Mouse (Mus musculus) liver, embryonic 11.5 days (tissue): ENCODE measurements around the gene Kmt2b. TPM values are rescaled to one million over a fixed set of nuclear protein-coding genes. Genes with fewer than 3 reads are reported as not detected.

Source experiments
- ATAC-seq: fragments of 200-750 bp; cut with Nextera tagmentation; replicated peaks from 2 replicates; pipeline ENCODE4 v1.8.0; 2017; ENCODE audit warnings: moderate number of reproducible peaks, mild to moderate bottlenecking, moderate TSS enrichment, moderate library complexity; ENCODE audit not compliant: low FRiP score
- DNase-seq: peaks from one replicate; pipeline ENCODE4 v3.0.0-alpha.2; 2017; ENCODE audit warnings: low spot score
- H3K27ac ChIP-seq: fragments of 300-500 bp; sonication (generic); 2 replicates; pipeline ENCODE4 v1.5.1; 2014; ENCODE audit warnings: mild to moderate bottlenecking, low read depth, low read length, control low read depth
- H3K27me3 ChIP-seq: fragments of 300-500 bp; sonication (generic); replicated peaks from 2 replicates; pipeline ENCODE4 v1.6.1; 2014; ENCODE audit warnings: low read length, mixed read lengths; ENCODE audit not compliant: control insufficient read depth, insufficient read depth
- H3K36me3 ChIP-seq: fragments of 300-500 bp; sonication (generic); 2 replicates; pipeline ENCODE4 v1.6.1; 2014; ENCODE audit warnings: mild to moderate bottlenecking, low read length, moderate library complexity, mixed read lengths; ENCODE audit not compliant: control insufficient read depth, insufficient read depth
- H3K4me1 ChIP-seq: fragments of 300-500 bp; sonication (generic); replicated peaks from 2 replicates; pipeline ENCODE4 v1.6.1; 2014; ENCODE audit warnings: low read length, mixed read lengths; ENCODE audit not compliant: control insufficient read depth, insufficient read depth
- H3K4me2 ChIP-seq: fragments of 300-500 bp; sonication (generic); 2 replicates; pipeline ENCODE4 v1.6.1; 2014; ENCODE audit warnings: mild to moderate bottlenecking, control low read depth, moderate library complexity
- H3K4me3 ChIP-seq: fragments of 300-500 bp; sonication (generic); 2 replicates; pipeline ENCODE4 v1.5.1; 2014; ENCODE audit warnings: low read depth, low read length, control low read depth
- H3K9ac ChIP-seq: fragments of 300-500 bp; sonication (generic); 2 replicates; pipeline ENCODE4 v1.6.1; 2014; ENCODE audit warnings: low read depth, low read length, control low read depth
- H3K9me3 ChIP-seq: fragments of 300-500 bp; sonication (generic); 2 replicates; pipeline ENCODE4 v1.6.1; 2016; ENCODE audit warnings: low read length, inconsistent platforms, mixed read lengths; ENCODE audit not compliant: control insufficient read depth
- WGBS: fragments of 180-500 bp; shearing (Covaris S2); extraction: QIAGEN DNeasy Blood & Tissue Kit; methylation state at CpG from one replicate; pipeline ENCODE4 v1.1.7; 2014; 5-methylcytosine and 5-hydroxymethylcytosine counted together
- microRNA-seq: library from miRNA; unstranded; fragments of <30 nt; microRNA quantifications from one replicate; pipeline ENCODE4, GENCODE M21; 2017; ENCODE audit warnings: borderline number of aligned reads
- polyA plus RNA-seq: library from polyadenylated mRNA; unstranded; fragments of >200 nt; fragmentation: Nextera tagmentation; extraction: Ambion mirVana; gene quantifications from 2 replicates; pipeline ENCODE4 v1.2.1, GENCODE M21; 2014

Gene Kmt2b
- polyA plus RNA-seq, 1 experiment from 2014 or later: 11.4 TPM

DNA sequence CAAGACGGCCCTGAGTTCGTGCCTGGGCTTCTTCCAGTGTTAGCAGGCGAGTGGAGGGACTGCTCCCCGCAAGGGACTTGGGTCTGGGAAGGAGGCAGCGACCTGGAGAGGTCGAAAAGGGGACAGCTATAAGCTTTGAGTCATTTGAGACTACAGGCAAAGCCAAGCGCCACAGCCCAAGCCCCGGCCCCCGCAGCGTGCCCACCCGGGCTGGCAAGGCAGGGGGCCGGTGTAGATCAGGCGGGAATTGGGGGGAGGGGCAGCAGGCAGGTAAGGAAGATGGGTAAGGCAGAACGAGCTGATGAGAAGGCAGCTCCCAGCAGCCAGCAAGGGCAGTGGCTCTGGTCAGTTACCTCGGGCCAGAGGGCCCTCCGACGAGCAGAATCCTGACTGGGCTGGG, 62.1 kb downstream of the Kmt2b start:
- no peak overlapping the region for H3K4me3 ChIP-seq
- DNase-seq (no peak), ATAC-seq (no peak)
- 42% methylated on average over 17 of the region's 17 CpGs for WGBS
- H3K27me3 ChIP-seq: no peaks in the 10 kb centered on the region
- peaks cover 17% of the 10 kb centered on the region for H3K36me3 ChIP-seq
- peaks cover 3% of the 10 kb centered on the region; the same call in 1 of the 2 replicates for H3K4me1 ChIP-seq
- no peaks in the 10 kb centered on the region for H3K9me3 ChIP-seq
- H3K9ac ChIP-seq: no peak overlapping the region
- no peak overlapping the region for H3K27ac ChIP-seq
- H3K4me2 ChIP-seq: no peak overlapping the region; the same call in 1 of the 2 replicates

DNA sequence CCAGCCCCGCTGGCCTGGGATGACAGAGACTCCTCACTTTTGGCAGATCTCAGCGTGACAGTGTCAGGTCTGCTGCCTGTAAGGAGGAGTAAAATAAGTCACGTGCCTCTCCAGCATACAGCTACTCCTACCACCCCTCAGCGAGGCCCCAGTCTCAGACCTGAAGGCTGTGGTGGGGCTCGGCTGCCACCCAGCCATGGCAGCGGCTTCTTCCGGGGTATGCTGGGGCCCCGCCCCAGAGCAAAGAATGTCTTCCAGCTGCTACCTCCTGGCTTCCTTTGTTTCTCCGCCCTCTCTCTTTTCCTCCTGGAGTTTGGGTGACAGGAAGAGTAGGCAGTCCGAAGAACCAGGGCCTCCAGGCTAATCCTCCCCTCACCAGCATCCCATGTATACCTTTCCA, 62.6 kb downstream of the Kmt2b start:
- H3K27me3 ChIP-seq: no peaks in the 10 kb centered on the region
- H3K4me1 ChIP-seq: peaks cover 3% of the 10 kb centered on the region; the same call in 1 of the 2 replicates
- DNase-seq: no peak
- ATAC-seq: no peak
- H3K27ac ChIP-seq: no peak overlapping the region
- H3K9me3 ChIP-seq: no peaks in the 10 kb centered on the region
- WGBS: 50% methylated on average over 10 of the region's 10 CpGs
- H3K9ac ChIP-seq: no peak overlapping the region
- H3K36me3 ChIP-seq: peaks cover 17% of the 10 kb centered on the region
- no peak overlapping the region; the same call in 1 of the 2 replicates for H3K4me2 ChIP-seq
- H3K4me3 ChIP-seq: no peak overlapping the region

- H3K27me3 ChIP-seq: no peaks in the 10 kb centered on the region
- 80% methylated on average over 6 of the region's 6 CpGs for WGBS
- H3K36me3 ChIP-seq: peaks cover 9% of the 10 kb centered on the region
- no peak overlapping the region for H3K4me3 ChIP-seq
- DNase-seq (no peak), ATAC-seq (no peak)
- no peak overlapping the region for H3K27ac ChIP-seq
- H3K9me3 ChIP-seq: no peaks in the 10 kb centered on the region
- H3K4me1 ChIP-seq: peaks cover 3% of the 10 kb centered on the region; the same call in 1 of the 2 replicates
- H3K4me2 ChIP-seq: no peak overlapping the region
- no peak overlapping the region for H3K9ac ChIP-seq
Measured at GRCm38 (mm10) chr7:30524487-30524886, 64.0 kb downstream of the Kmt2b start.

DNA sequence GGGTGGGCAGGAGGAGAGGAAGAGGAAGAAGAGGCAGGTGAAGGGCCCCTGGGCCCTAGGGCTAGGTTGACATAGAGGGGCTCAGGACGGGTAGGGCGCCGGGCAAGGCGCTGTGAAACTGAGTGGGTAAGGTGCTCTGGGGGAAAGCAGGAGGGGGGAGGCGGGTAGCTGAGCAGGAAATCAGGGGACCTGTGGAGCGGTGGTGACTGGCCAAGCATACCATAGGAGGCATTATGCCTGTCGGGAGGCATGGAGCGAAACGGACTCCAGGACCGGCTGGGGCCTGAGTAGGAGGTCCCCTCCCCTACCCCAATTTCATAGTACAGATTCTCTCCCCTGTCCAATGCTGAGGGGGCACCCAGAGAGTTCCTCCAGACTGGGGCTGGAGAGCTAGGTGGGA, 65.7 kb downstream of the Kmt2b start:
- H3K27me3 ChIP-seq: no peaks in the 10 kb centered on the region
- WGBS: 83% methylated on average over 10 of the region's 10 CpGs

GRCm38 (mm10) chr7:30520856-30521255, 67.7 kb downstream of the Kmt2b start:
- Histone ChIP-seq H3K36me3 (peaks cover 4% of the 10 kb centered on the region; the same call in 1 of the 2 replicates), H3K27me3 (no peaks in the 10 kb centered on the region), H3K9ac (no peak overlapping the region), H3K9me3 (no peaks in the 10 kb centered on the region), H3K4me1 (no peaks in the 10 kb centered on the region), H3K4me2 (no peak overlapping the region), H3K4me3 (no peak overlapping the region), H3K27ac (no peak overlapping the region)
- no peak for DNase-seq
- no peak for ATAC-seq
- WGBS: 78% methylated on average over 5 of the region's 5 CpGs

More for the DNA sequence above, 65.7 kb downstream of the Kmt2b start:
- Histone ChIP-seq H3K36me3 (peaks cover 4% of the 10 kb centered on the region), H3K4me3 (no peak overlapping the region), H3K27ac (no peak overlapping the region), H3K4me1 (peaks cover 3% of the 10 kb centered on the region; the same call in 1 of the 2 replicates), H3K9me3 (no peaks in the 10 kb centered on the region), H3K9ac (no peak overlapping the region), H3K4me2 (no peak overlapping the region)
- no peak for DNase-seq
- no peak for ATAC-seq

GRCm38 (mm10) chr7:30520396-30520795, 68.1 kb downstream of the Kmt2b start:
- ATAC-seq: no peak
- no peak overlapping the region for H3K9ac ChIP-seq
- no peaks in the 10 kb centered on the region for H3K4me1 ChIP-seq
- no peak overlapping the region for H3K27ac ChIP-seq
- no peak overlapping the region for H3K4me3 ChIP-seq
- no peak overlapping the region for H3K4me2 ChIP-seq
- DNase-seq: no peak
- 0 out of 2 replicates have a peak, but pooled peaks cover 3% of the 10 kb centered on the region for H3K27me3 ChIP-seq
- H3K9me3 ChIP-seq: no peaks in the 10 kb centered on the region
- peaks cover 4% of the 10 kb centered on the region; the same call in 1 of the 2 replicates for H3K36me3 ChIP-seq
- WGBS: 75% methylated on average over 4 of the region's 4 CpGs

Small RNA genes within 50 kb of the gene (microRNA-seq; reads per million reads assigned to microRNA genes)
- not detected for gene Gm38670
- not detected for gene Mir3569

Other genes with a start within 250 kb of the Kmt2b start
- gene Lrfn3, start 226.0 kb downstream of the Kmt2b start, polyA plus RNA-seq: 3.5 TPM in 2 replicates
- gene Tyrobp, start 175.0 kb downstream of the Kmt2b start, polyA plus RNA-seq: 60.6 and 61.9 TPM in 2 replicates
- gene Hcst, start 168.9 kb downstream of the Kmt2b start, polyA plus RNA-seq: 2.2 and 2.9 TPM in 2 replicates
- 1.8 and 3.6 TPM in 2 replicates for gene Nfkbid, start 167.0 kb downstream of the Kmt2b start, polyA plus RNA-seq
- 18.4 and 19.1 TPM in 2 replicates for gene Aplp1, start 143.2 kb downstream of the Kmt2b start, polyA plus RNA-seq
- 0.22 and 0.95 TPM in 2 replicates for gene Kirrel2, start 131.0 kb downstream of the Kmt2b start, polyA plus RNA-seq
- gene Nphs1, start 130.4 kb downstream of the Kmt2b start, polyA plus RNA-seq: 0.26 and 0.27 TPM in 2 replicates
- 19.0 and 19.5 TPM in 2 replicates for gene Prodh2, start 95.1 kb downstream of the Kmt2b start, polyA plus RNA-seq
- 7.1 and 7.5 TPM in 2 replicates for gene Arhgap33, start 53.7 kb downstream of the Kmt2b start, polyA plus RNA-seq
- 3.9 and 5.4 TPM in 2 replicates for gene Hspb6, start 36.5 kb downstream of the Kmt2b start, polyA plus RNA-seq
- 10.7 and 13.0 TPM in 2 replicates for gene Proser3, start 36.4 kb downstream of the Kmt2b start, polyA plus RNA-seq
- 38.7 and 41.0 TPM in 2 replicates for gene Lin37, start 28.9 kb downstream of the Kmt2b start, polyA plus RNA-seq
- gene U2af1l4, start 25.4 kb downstream of the Kmt2b start, polyA plus RNA-seq: 71.0 and 73.1 TPM in 2 replicates
- gene Gm49396, start 25.4 kb downstream of the Kmt2b start, polyA plus RNA-seq: 6.8 and 8.0 TPM in 2 replicates
- 85.2 and 102 TPM in 2 replicates for gene Psenen, start 25.1 kb downstream of the Kmt2b start, polyA plus RNA-seq
- gene Igflr1, start 23.3 kb downstream of the Kmt2b start, polyA plus RNA-seq: 3.1 and 3.7 TPM in 2 replicates
- gene Zbtb32, start 10.2 kb upstream of the Kmt2b start, polyA plus RNA-seq: 0.25 and 0.62 TPM in 2 replicates
- 0.66 and 1.5 TPM in 2 replicates for gene Upk1a, start 24.1 kb upstream of the Kmt2b start, polyA plus RNA-seq
- gene Cox6b1, start 37.4 kb upstream of the Kmt2b start, polyA plus RNA-seq: 809 and 909 TPM in 2 replicates
- gene Etv2, start 47.1 kb upstream of the Kmt2b start, polyA plus RNA-seq: 0.16 and 0.17 TPM in 2 replicates
- gene Rbm42, start 61.6 kb upstream of the Kmt2b start, polyA plus RNA-seq: 101 TPM in 2 replicates
- gene Haus5, start 76.3 kb upstream of the Kmt2b start, polyA plus RNA-seq: 64.3 and 65.6 TPM in 2 replicates
- not detected in 2 replicates for gene Pmis2, start 82.9 kb upstream of the Kmt2b start, polyA plus RNA-seq
- gene 2200002J24Rik, start 110.2 kb upstream of the Kmt2b start, polyA plus RNA-seq: 0.53 TPM in 1 of 2 replicates, not detected in the other
- gene Atp4a, start 123.5 kb upstream of the Kmt2b start, polyA plus RNA-seq: 1.5 and 1.9 TPM in 2 replicates
- 168 and 181 TPM in 2 replicates for gene Tmem147, start 140.8 kb upstream of the Kmt2b start, polyA plus RNA-seq
- 0.31 and 0.44 TPM in 2 replicates for gene Gapdhs, start 155.0 kb upstream of the Kmt2b start, polyA plus RNA-seq
- gene Sbsn, start 162.7 kb upstream of the Kmt2b start, polyA plus RNA-seq: 0.07 and 0.21 TPM in 2 replicates
- not detected in 2 replicates for gene Dmkn, start 175.0 kb upstream of the Kmt2b start, polyA plus RNA-seq
- gene Krtdap, start 199.2 kb upstream of the Kmt2b start, polyA plus RNA-seq: not detected in 2 replicates
- gene Ffar2, start 235.0 kb upstream of the Kmt2b start, polyA plus RNA-seq: 0.36 and 0.47 TPM in 2 replicates